Mouse (Mus musculus): ENCODE results near the gene Atf5.

- 0 out of 2 replicates have a peak, but pooled peaks have one; percentile 57 for TF ChIP-seq EP300 (IDR thresholded peaks at IDR 0.05; ENCODE audit: insufficient read depth, low read depth, low read length)
- no peak for TF ChIP-seq CTCF (IDR thresholded peaks at IDR 0.05; ENCODE audit: low read depth, low read length)
These were observed 33.1 kb upstream of the Atf5 start for GRCm38 (mm10) chr7:44849416-44850111.
